Mouse (Mus musculus) gastrocnemius, postnatal 4 days (tissue): ENCODE results near the gene Fbln5. TPM values are rescaled to one million over a fixed set of nuclear protein-coding genes. Genes with fewer than 3 reads are reported as not detected.

Experiments used
- DNase-seq, 2 experiments: peaks; one replicate each; pipeline ENCODE4 v3.0.0; 2021 to 2022; ENCODE audit warnings: low spot score in 2 of 2, mixed read lengths in 2 of 2
- total RNA-seq, 2 experiments: library from RNA; stranded (reverse); gene quantifications; 2 replicates each; pipeline ENCODE4 v1.2.3; 2021

The Fbln5 gene
- total RNA-seq, 2 experiments from 2014 or later = 94.9 to 100 TPM

DNA sequence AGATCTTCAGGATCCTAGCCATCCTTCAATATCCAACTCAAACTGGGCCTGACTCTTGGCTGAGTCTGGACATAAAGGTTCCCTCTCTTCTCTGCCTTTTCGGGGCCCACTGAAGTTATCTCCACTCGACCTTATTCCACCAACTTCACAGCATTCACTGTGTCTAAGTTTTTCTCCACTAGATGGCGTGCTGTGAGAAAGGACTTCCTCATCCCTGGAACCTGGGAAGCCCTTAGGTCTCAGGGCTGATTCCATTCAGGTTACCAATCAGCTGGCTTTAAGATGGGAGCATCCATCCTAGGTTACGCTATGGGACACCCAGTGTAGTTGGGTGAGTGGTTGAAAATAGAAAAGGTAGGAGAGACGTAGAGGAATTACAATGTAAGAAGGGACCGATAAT, 7.7 kb downstream of the Fbln5 start:
- no peak for DNase-seq

DNA sequence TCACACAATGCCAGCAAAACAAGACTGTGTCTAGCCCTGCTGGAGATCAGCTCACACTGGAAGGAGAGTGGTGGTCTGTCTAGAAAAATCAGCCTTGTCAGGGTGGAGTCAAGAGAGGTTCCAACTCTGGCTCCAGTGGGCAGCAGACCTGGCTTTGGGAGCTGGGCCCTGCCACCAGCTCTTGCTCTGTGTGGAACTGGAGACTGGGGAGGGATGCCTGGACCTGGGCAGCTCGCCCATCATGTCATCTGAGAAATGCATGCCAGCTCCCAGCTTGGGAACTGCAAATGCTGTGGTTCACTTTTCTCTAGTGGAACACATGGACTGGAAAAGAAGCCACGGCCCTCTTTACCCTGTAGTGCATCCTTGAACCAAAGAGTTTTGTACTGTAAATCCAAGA, 8.3 kb downstream of the Fbln5 start:
- peak in 1 of 2 experiments; percentile 49 for DNase-seq

DNA sequence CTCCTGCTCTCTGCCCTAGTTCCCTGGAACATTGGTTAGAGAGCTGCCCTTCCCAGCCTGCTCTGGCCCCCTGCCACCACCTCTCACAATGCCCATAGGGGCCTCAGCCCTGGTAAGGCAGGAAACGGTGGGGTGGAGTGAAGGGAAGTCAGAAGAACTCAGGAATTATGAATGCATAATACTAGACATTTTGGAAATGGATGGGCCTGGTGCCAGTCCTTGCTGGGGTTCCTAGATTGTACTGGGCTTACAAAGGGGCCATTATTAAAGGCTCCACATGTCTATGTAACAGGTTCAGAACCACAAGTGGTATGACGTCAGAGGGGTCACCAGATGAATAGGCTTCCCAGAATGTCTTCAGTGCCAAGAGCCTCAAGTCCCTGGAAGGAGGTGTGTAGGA, 11.5 kb downstream of the Fbln5 start:
- DNase-seq = peak in 1 of 2 experiments; percentile 40

DNA sequence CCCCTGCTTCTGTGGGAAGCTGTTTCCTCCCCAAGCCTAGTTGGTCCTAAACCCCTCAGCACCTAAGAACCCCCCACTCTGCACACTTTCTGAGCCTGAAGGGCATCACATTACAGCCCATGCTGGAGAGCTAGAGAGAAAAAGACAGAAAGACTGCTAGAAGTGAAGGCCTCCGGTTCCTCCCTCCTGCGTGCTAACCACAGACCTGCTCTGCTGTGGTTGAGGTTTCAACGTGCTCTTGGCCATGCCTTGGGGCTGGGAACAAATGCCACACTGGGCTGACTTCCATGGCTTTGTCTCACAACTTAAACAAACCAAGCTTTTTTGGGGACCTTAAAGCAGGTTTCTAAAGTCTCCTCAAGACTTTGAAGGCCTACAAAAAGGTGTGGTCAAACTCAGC, 16.4 kb downstream of the Fbln5 start:
- DNase-seq = no peak

DNA sequence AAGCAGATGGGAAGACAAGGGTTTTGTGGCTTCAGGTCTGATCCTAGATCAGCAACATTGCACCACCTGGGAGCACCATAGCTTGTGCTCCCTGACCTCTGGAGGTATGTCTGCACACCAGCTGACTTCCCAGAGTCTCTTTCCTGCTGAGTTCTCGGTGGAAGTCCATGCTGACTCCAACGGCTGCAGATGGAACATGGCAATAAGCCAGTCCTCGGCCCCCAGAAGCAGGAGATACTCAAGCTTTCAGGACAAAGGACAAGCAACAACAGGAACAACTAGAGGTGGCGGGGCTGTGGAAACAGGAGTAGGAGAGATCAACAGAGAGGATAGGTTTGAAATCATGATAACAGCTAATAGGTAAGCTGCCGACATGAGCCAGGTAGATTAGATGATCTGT, 17.1 kb downstream of the Fbln5 start:
- no peak for DNase-seq

DNA sequence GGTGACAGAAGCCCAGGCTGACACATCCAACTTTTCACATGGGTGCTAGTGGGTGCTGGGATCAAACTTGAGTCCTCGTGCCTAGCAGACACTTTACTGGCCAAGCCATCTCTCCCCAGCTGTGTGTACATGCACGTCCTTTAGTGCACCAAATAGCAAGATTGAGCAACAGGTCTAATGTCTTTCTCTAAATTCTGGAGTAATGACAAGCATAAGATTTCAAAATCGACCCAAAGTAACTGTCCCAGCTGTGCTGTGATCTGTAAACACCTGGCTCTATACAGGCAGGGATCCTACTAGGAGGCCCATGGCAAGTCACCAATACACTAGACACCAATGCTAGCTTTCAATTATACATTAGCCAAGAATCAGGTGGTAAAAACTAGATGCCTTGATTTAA, 17.8 kb downstream of the Fbln5 start:
- DNase-seq = no peak

DNA sequence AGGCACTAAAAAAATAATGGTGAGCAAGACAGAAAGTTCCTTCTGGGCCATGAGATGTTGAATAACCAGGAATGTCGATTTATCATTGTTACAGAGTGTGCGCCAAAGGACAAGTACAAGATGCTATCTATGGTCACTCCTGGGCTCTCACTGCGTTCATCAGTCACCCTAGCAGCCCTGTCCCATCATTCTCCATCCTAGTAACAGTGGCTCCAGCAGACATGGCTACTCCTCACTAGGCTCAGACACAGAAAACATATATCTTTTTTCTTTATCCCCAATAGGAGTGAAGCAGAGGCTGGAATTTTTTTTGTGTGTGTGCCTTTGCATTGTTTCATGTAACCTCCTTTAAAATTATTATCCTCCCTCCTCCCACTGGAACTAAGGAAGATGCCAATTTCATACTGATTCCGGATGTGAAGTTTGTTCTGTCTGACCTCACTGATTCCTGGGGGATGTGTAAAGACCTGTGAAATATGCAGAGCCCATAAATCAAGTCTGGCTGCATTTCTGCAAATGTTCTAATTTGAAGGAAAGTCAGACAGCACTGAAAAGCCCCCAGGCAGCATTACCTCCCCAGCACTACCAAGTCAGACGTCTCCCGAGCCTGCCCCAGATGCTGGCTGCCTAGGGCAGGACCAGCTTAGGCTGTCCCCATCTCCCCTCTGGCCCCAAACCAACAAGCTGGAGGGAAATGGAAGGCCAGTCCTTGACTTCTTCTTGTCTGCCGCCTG, 20.5 kb downstream of the Fbln5 start:
- peak in 1 of 2 experiments; percentile 29 for DNase-seq

DNA sequence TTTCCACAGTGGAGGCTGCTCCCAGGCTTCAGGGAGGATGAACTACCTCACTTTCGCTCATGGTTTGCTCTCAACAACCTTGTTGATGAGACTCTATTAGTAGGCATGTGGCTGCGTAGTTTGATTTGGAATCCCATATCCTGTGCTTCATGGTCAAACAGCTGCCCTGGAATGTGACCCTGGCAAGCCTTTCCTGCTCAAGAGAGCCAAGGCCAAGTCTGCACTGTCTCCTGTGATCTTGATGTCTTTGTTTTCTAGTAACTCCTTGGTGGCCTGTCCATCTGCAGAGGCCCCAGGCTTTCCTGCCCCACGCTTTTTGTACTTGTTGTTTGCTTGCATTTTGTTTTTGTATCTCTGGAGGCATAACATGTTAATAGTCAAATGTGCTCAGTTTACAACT, 24.4 kb downstream of the Fbln5 start:
- DNase-seq = peak in 1 of 2 experiments; percentile 44

DNA sequence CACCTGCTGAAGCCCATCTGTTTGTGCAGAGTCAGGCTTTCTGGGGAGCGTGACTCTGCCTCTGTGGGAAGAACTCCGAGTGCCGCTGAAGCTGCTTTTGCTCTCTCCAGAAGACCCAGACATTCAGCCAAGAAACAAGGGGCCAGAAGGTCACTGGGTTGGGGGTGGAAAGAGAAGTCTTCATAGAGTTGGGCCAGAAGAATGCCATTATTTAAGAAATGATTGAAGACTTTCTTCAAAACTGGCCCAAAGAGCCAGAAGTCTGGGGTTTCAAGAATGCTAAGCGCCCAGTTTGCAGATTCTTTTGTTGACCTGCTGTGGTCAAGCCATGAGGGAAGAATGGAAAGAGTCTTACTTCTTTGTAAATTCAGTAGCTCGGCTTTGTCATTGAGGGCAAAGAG, 25.6 kb downstream of the Fbln5 start:
- no peak for DNase-seq

DNA sequence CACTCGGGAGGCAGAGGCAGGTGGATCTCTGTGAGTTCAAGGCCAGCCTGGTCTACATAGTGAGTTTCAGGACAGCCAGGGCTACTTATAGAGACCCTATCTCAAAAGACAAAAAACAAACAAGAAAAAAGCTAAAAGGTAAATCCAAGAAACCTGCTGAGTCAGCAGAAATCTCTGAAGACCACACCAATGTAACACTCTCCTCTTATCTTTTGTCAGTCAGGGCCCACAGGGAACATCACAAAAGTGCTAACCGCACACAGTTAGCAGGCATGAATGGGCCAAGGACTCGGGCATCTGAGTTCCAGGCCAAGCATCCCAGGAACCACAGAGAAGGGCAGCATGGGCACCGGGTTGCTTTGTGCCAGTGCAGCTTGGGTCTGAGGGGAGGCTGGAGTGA, 26.2 kb downstream of the Fbln5 start:
- no peak for DNase-seq

DNA sequence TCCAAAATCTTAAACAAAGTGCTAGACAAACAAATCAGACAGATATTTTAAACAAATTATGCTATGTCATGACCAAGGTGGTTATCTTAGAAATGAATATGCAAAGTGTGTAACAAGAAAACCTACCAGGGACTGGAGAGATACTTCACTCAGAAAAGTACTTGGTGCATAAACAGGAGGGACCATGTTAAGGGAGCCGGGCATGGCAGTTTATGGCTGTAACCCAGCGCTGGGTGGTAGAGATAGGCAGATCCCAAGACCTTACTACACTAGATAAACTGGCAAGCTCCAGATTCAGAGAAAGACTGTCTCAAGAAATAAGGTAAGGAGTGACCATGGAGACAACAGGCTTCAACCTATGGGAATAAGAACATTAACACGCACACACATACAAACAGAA, 29.1 kb downstream of the Fbln5 start:
- no peak for DNase-seq

DNA sequence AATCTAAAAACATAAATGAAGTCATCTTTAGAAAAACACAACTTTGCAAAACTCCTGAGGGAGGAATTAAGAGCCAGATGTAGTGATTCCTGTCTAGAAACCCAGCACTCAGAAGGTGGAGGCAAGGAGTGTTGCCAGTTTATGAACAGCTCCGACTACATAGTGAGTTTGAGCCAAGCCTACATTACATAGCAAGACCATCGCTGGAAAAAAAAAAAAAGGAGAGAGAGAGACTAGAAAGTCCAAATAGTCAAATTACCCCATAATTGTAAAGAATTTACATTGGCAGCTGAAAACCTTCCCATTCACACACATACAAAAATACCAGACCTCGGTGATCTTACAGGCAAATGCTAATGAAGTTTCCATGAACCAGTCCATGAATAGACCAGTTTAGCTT, 29.6 kb downstream of the Fbln5 start:
- DNase-seq = no peak

DNA sequence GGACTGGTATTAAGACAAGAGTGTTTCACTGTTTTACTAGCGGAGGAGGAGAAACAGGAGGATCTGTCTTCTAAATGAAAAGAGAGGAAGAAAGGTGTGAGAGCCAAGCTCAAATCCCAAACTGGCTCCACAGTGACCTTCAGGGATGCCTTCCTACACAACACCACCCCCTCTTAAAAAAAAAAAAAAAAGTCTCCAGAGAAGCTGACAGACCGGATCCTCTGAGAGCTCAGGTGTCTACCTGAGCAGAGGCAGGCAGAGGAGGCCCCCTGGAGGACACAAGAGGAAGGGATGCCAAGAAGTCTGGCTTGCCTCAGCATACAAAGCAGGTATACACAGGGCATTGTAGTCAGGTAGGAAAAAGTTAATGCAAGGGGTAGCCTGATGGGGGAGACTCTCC, 36.1 kb downstream of the Fbln5 start:
- no peak for DNase-seq

DNA sequence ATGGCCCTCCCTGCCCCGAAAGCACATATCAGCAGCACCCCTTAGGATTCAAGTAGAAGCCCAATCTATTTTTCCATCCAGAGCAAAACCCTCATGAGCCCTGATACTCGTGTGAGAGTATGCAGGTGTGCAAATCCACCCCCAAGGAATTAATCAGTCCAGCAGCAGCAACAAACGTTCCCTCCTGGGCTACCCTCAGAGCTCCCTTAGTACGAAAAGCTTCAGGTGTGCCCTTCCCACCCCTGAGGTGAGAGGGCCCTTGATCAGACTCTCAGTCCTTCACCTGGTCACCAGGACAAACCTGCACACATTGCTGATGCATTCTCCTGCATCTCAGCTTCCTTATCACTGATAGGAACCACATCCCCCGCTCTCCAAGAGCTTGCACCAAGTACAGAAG, 37.9 kb downstream of the Fbln5 start:
- DNase-seq = no peak

DNA sequence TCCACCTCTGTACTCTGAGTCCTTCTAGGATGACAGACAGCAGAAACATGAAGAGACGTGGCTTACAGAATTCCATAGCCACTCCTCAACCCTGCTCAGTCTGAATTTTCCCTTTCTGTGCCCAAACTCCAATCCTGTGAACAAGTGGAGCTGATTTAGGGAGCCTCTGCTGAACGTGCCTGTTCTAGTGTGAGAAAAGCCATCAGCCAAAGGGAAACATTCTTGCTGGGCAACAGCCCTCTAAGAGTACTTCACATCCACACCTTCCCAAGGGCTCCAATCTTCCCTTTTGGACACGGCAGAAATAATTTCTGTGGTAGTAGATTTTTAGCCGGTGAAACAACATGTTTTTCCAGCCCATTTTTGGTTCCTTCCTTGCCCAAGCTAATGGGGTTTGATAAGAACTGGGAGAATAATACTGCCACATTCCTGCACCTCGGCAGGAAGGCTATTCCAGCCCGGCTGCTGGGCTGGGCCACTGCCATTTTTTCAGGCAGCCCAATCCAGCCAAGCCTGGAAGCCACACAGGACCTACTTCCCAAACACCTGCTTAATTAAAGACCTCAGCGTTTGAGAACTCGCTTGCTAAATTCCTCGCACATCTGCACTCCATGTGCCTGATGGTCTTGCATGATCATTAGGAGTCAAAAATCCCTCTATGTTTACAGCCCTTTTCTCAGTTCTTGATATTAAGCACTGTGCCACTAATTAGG, 41.1 kb downstream of the Fbln5 start:
- DNase-seq = peak; percentile 31 to 67

DNA sequence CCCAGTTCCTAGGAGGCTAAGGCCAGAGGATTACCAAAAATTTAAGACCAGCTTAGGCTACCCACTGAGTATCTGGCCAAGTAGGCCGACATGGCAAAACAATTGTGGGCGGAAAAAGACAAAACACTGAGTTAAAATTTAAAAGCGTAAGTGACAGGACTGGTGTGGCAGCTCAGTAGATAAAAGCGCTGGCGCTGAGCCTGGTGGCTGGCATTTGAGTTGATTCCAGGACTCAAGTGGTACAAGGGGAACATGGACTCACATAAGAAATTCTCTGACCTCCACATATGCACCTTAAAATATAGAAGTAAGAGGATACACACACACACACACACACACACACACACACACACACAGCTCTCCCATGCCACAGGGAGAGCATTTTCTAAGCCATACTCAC, 42.5 kb downstream of the Fbln5 start:
- no peak for DNase-seq

DNA sequence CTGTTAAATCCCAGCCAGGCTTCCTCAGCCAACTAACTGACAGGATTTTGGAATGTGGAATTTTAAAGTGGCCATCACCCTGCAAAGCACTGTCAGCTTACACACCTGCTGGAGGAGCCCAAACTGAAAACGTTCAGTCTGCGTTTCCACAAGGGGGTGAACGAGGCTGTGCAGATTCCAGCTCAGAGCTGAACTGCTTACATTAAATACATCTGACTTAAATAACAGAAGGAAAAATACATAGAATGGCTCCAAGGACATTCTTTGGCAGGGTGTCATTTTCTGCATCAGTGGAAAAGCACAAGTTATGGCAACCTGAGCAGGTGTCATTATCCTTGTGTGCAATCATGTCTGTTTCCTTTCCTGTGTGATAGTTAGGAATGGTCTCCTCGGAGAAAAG, 44.7 kb downstream of the Fbln5 start:
- DNase-seq = no peak

DNA sequence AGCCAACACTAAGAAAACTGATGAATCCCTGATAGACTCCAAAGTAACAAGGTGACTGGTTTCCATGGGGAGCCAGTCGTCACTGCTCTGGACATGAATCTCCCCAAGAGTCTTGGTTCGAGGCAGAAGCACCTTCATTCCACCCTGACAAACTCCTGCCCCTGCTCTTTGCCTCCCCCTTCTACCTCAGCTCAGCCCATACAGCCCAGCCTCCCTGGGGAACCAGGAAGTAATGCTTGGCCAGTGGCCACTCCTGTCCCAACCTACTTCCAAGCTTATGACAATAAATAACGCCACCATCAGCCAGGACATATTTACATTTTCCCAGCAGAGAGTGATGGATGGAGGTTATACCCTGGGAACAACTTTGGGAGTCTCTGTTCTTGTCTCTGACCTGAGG, 45.9 kb downstream of the Fbln5 start:
- no peak for DNase-seq

DNA sequence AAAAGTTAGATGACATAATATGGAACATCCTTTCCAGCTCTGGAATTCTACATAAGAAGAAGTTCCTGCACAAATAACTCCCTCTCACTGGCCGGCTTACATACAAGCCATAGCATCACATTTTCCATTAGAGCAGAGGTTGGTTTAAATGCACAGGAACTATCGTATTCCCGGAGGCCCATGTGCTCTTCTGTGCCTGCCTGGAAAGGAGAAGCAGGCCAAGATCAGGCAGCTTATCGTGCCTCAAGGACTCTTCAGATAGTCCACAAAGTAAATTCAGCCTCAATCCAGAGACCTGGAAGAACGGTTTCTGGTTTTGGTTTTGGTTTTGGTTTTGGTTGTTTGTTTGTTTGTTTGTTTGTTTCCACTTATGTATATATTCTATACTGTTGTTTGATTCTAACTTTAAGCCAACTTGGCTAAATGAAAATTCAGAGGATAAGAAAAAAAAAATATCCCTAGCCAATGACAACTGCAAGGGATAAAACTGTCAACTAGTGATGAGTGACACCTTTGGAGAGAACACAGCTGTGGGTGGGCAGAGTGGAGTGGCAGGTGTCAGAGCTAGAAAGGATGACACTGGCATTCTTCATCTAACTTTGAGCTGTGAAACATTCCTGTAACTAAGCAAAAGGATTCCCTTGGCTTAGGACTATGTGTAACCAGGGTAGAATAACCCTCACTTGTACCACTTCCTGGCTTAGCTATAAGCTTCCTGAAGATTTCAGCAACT, 48.4 kb downstream of the Fbln5 start:
- DNase-seq = no peak

DNA sequence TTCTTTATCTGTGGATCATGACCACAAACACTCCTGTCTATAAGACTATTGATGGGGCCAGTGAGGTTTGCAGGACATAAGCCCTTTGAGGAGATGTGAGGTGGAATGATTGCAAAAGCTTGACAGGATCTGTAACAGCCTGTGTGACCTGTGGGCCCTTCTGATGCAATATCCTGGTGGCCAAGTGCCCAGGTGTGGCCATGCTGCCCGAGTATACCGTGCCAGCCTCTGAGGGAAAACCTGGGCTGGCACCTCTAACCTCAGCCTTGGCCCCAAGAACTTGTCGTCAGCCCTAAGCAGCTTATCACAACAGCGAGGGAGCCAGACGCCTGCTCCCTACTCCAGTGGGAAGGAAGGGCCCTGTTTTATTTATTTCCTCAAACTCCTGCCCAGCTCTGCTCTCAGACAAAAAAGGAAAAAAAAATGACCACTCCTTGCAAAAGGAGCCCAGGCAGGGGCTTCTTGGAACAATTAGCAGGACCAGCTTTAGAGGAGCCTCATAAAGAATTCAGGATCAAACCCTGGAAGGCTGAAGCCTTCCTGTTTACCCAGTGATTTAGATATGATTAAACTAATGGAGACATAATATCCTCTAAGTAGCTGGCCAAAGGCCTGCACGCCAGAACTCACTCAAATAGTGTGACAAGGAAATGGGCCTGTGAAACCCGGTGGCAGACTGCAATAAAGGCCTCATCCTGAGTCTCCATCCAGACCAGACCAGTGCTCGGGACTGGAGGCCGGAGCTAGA, 51.4 kb downstream of the Fbln5 start:
- DNase-seq = no peak

DNA sequence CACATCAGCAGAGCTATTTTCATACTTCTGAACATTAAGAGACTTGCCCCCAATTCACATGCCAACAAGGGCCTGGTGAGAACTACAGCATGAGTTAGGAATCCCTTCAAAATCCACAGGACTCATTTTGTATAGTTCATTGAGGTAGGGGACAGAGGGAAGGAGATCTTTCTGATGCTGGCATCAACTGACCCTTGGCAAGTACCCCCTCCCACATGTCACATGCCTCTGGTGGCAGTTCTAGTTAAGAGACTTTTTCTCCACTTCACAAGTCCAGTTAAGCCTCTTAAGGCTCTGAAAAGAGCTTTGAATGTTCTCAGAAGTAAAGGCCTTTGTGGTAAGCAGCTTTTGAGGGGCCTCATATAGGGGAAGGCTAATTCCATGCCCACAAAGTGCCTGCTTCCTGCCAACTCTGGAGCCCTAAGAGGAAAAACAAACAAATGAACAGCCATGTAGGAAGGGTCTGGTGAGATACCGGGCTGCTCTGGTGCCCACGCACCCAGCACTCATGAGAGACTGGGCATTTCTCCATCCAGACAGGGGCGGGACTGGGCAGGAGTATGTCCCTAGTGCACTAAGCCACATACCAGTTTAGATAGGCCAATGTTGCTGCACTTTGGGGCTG, 52.5 kb downstream of the Fbln5 start:
- no peak for DNase-seq
